Mouse (Mus musculus): ENCODE measurements around the gene Inha.

Gene Inha

DNA sequence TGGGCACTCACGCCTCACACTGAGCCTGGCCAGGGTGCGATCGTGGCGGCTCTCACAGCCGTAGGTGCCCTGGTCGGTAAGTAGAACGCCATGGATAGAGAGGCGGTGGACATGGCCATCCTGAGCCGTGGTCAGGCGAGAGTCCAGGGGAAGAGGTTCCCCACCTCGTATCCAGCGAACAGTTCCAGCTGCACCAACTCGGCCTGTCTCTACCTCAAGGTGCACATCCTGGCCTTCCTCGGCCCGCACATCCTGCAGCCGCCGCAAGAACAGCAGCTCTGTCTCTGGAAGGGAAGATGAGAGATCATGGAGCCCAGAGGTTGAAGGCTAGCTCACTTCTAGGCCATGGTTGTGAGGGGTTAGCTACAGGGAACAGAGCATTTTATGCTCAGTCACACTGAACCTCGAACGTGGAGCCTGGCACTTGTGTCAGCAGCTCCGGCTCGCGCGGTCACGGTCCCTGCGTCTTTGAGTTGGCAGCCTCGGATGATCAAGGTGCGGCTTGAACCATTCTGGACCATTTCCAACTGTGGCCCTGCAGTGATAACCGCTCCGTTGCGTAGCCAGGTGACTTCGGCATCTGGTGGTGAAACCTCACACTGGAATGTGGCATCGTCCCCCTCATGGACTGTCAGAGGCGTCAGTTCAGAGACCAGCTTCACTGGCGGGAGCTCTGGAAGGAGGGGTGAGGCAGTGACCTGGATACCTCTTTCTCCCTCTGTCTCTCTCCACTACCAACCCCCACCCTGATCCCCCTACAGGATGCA is 15.9 kb upstream of the Inha start:
- DNase-seq (ENCODE audit: low read depth, low spot score): no peak

DNA sequence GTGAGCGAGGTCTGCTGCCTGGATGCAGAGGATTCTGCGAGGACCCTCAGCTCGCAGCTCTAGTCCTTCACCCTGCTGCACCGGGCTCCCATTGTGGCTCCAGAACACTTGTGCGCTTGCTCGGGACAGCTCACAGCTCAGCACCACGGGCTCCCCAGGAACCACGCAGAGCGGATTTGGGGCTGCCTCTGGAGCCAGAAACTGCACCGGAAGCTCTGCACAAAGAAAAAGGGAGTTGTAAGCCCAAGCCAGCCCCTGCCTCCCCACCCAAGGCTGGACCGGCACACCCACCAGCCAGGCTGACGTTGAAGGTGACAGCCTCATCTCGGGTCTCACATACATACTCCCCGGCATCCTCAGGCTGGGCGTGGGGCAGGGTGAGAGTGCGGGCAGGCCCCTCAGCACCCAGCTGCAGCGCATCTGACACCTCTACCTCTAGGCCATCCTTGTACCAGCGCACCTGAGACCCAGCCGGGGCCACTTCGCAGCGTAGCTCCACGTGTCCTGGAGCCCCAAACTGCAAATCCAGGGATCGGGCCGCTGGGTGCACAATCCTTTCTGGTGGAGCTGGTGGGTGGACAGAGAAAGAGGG is 14.2 kb upstream of the Inha start:
- no peak for DNase-seq (ENCODE audit: low read depth, low spot score)

DNA sequence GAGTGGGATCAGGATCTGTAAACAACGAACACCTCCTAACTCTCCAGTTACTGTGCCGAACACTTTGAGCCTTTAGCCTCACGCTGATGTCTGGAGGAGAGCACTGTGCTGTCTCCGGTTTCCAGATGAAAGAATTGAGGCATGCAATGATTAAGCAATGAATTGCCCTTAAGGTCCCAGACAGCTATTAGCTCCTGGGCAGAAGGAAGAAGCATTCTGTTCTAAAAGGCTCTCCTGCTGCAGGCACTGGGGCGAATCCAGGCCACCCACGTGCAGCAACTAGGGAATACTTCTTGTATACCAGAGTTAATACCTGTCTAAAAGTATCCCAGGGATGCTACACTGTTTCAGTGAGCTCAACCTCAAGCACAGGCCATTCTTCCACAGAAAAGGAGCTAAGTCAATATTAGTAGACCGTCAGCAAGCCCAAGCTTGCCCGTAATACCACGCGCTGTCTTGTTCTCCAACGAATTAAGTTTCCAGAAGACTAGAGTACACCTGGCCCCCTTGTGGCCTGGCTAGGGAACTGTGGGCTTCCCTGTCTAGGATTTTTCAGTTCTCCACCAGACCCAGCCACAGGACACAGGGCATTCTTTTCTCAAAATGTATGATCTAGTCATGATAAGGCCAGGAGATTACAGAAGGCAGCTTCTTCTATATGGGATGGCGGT is 11.9 kb upstream of the Inha start:
- peak; percentile 56 for DNase-seq (ENCODE audit: low read depth, low spot score)

DNA sequence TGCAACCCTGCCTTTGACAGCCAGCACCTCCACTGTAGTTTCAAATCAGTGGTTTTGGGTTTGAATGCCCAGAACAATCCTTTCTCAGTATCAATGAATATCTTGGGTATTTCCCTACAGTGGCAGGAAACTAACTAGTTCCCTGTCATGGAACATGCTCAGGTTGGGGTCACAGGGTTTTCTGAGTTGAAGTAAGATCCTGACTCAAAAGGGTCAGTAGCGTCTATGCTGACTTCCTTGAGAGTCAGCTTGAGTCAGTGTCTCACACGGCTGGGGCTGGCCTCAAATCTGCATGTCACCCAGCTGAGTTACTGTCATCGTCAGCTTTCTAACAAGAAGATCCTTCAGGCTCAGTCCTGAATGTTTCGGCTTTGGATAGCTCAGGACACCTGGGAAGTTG is 8.0 kb upstream of the Inha start:
- no peak for DNase-seq (ENCODE audit: low read depth, low spot score)

DNA sequence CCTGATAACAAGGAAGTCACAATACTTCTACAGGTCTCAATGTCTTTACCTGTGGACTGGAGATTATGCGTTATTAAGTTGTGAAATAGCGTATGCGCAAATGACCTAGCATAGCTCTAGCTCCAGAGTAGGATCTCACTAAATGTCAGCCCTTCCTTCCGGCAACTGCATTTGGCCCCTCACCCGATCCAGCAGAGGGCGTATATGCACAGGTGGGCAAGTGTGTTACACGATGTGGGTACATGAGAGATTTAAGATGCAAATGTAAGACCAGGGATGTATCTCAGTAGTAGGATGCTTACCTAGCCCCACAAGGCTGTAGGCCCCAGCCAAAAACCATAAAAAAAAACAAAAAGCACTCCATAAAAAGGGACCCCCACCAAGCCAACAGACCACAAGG is 7.4 kb upstream of the Inha start:
- no peak for DNase-seq (ENCODE audit: low read depth, low spot score)

DNA sequence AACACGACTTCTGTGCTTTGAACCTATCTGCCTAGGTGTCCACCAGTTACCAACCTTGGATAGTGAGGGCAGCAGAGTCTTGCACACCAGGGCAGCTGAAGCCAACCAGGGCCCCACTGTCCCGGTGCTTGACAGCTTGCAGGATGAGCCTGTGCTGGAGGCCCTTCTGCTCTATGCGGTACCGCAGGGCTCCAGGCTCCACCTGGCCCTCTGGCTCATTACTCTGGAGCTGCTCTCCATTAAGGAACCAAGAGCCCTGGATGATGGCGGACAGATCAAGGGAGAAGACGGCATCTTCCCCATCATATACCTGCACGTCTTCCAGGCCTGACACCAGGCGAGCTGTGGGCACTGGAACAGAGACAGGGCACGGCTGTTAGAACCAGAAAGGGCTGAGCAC is 5.0 kb upstream of the Inha start:
- no peak for DNase-seq (ENCODE audit: low read depth, low spot score)

DNA sequence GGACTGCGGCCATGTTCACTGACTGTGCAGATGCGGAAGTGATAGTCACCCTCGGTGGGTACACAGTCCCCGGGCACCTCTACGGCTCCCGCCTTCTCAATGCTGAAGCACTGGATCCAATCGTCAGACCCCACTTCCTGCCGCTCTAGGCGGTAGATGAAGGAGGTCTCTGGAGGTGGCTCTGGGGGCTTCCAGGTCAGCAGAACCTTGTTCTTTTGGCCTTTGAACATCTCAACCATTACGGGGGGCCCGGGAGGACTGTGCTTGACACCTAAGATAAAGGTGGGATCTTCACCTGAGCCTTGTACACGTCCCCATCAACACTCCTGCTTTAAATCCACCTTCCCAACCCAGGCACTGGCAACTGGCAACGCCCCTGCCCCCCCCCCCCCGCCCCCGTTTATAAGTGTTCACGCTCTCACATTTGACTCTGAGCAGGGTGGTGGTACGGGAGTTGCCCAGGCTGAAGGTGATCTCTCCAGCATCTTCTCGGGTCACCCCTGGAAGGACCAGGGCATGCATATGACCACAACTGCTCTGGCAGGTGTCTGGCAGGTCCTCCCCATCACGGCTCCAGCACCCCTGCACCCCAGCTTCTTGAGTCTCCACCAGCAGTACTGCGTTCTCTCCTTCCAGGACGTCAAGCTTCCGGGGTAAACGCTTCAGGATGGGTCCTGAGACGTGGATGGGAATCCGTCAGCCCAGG is 3.8 kb upstream of the Inha start:
- DNase-seq (ENCODE audit: low read depth, low spot score): no peak

DNA sequence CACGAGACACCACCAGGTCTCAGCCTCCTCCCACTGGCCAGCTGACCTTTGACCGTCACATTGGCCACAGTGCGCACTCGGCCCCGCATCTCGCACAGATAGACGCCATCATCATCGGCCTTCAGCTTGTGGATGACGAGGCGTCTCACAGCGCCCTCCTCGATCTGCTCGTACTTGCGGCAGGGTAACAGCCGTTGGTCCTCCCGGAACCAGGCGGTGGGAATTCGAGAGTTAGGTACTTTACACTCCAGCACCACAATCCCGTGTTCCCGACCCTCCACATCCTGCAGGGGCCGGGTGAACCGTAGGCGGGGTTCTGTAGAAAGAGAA is 3.3 kb upstream of the Inha start:
- DNase-seq (ENCODE audit: low read depth, low spot score): no peak

DNA sequence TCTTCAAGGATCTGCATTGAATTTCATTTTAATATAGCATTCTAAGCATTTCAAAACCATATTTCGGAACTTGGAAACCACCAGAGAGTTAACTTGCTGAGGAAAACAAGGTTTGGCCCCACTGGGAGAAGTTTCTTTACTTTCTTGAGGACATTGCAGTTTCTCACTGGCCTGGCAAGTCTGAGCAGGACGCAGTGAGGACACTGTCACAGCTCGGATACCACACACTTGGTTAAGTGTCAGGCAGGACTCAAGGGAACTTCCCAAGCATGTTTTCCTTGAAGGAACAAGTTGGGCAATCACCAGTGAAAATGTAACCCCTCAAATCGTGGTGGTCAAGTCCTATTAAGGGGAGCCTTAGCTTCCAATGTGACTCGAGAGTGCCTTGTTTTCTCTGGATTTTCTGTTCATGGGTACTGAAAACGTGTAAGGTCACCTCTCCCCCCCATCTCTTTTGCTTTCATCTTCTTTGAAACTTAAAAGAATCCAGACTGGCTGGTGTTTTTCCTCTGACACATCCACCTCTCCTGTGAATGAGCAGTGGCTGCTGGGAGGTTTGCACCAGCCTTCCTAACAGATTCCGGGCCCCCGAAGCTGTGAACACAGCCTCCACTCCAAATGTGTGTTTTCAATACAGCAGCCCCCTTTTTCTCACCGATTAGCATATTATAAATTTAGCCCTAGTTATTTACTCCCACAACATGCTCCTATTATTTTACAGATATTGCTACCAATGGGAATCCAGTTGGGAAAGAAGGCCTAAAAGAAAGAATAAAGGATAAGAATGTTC is 2.4 kb upstream of the Inha start:
- DNase-seq (ENCODE audit: low read depth, low spot score): no peak

DNA sequence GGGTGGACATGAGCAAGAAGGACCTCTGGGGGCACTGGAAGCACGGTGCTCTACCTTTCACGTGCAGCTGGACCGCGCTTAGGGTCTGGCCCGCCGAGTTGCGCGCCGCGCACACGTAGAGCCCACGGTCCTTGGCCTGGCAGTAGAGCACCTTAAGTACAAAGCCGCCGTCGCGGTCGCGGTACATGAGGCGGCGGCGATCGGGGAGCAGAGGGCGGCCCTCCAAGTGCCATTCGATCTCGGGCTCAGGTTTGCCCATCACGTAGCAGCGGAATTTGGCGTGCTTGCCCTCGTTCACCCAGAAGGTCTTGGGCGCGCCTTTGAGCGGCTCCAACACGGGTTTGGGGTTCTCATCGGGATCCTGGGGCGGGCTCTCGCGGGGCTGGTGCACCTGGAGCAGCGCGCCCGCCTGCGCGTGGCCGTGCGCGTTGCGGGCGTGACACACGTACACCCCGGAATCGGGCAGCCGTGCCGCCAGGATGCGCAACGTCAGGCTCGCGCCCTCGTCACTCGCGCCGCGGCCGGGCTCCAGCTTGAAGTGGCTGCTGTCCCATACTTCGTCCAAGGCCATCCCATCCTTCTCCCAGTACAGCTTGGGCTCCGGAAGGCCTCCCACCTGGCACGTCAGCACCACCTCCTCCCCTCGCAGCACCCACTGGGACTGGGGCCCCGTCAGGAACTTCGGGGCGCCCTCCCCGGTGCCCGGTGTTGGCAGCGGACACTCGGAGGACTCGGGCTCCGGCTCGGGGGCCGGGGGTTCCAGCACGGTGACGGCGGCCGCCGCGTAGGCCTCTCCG is 1.5 kb upstream of the Inha start:
- DNase-seq (ENCODE audit: low read depth, low spot score): peak; percentile 59

DNA sequence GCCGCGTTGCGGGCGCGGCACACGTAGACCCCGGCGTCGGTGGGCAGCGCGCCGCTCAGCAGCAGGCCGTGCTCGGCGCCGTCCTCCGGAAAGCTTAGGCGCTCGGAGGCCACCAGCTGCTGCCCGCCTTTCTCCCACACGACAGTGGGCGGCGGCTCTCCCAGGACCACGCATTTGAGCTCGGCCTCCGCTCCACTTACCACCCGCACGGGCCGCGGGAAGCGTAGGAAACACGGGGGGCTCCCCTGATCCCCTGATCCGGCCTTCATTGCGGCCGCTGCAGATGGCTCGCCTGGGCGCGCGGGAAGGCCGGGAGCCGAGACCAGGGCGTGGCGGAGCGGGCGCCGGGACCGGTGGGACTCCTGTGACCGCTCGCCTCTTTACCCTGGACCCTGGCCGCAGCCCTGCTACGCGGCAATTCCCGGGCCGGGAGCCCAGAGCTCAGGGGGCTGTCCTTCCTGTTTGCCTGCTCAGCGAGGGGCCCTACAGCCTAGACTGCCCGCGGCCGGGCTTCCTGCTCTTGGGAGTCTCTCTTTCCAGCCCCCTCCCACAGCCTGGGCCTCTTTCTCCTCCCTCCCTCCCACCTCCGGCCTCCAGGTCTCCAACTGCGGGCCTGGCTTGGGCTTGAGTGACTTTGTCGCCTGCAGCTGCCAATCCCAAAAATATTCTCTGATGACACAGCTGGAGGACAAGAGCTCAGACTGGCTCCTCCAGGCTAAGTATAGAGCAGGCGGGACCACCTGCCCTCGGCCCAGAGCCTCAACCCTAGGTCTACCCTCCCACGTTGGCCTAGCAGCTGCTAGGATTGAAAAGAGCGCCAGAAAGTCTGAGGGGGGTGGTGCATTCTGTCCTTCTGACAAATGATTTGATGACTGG is 683 bp upstream of the Inha start, which contains the start of gene Obsl1:
Gene Obsl1, minus strand, starts transcription at position 497 of the 876 bp plus-strand sequence.
- DNase-seq (ENCODE audit: low read depth, low spot score): peak; percentile 83

DNA sequence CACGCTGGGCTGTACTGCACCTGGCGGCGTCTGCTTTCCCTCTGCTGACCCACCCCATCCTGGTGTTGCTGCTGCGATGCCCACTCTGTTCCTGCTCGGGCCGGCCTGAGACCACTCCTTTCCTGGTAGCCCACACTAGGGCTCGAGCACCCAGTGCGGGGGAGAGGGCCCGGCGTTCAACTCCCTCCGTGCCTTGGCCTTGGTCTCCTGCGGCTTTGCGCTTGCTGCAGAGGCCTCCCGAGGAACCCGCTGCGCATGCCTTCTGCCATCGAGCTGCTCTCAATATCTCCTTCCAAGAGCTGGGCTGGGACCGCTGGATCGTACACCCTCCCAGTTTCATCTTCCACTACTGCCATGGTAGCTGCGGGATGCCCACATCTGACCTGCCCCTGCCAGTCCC is 2.7 kb downstream of the Inha start:
- DNase-seq (ENCODE audit: low read depth, low spot score): no peak

DNA sequence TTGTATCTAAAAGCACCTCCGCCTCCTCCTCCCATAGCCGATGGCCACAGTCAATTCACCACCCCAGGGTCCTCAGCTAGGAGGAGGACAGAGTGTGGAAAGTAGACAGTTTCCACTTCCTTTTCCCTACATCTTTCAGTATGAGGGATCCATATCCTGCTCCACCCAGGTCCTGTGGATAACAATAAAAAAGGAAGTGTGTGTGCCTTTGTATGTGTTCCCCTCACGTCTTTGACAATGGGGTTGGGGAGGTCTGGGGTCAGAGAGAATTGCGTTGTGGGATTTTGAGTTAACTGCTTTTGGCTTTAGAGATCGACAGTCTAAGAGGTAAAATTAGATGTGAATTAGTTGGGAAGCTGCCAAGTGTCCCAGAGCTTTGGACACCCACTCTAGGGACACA is 3.3 kb downstream of the Inha start:
- DNase-seq (ENCODE audit: low read depth, low spot score): no peak

DNA sequence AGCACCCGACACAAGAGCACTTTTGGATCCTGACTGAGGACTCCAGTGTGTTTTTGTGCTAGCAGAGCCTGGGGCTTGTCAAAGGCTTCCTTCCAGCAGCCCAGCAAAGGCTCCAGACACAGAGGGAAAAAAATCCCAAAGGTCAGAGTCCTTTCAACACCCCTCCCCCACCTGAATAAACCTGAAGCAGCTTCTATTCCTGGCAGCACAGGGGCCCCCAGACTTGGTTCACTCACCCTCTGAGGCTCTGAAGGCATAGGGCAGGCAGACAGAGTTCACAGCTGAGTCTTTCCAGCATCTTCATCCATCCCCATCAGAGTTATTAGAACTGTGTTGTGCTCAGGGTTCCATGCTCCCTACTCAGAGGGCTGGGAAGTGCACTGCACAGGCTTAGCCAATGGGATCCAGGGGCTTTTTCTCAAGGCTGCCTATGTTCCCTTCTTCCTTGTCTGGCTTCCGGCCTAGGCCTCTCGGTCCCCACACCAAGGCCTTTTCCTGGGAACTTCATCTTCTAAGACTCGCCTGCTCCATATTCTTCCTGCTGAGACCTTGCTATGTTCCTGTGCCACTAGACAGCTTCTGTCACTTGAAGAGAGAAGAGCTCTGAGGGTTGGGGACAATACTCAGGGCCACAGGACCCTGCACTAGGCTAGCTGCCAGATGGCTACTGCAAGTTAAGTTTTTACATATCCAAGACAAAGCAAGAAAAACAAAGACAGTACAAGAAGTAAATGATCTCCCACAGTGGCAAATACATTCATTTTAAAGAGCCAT is 4.7 kb downstream of the Inha start:
- no peak for DNase-seq (ENCODE audit: low read depth, low spot score)

DNA sequence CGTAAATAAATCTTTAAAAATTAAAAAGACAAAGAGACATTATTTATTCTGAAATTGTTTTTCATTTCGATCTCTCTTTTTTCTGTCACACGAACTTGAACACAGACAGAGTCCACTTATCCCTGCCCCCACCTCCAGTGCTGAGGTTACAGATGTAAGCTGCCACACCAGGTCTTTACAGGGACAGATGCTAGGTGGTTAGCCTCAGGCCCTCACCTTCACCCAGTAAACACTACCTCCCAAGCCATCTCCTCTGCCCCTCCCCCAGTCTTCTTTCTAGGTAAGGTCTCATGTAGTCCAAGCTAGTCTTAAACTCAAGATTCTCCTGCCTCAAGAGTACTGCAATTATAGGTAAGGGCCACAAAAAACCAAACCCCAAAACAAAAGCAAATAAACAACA is 5.7 kb downstream of the Inha start:
- DNase-seq (ENCODE audit: low read depth, low spot score): no peak

DNA sequence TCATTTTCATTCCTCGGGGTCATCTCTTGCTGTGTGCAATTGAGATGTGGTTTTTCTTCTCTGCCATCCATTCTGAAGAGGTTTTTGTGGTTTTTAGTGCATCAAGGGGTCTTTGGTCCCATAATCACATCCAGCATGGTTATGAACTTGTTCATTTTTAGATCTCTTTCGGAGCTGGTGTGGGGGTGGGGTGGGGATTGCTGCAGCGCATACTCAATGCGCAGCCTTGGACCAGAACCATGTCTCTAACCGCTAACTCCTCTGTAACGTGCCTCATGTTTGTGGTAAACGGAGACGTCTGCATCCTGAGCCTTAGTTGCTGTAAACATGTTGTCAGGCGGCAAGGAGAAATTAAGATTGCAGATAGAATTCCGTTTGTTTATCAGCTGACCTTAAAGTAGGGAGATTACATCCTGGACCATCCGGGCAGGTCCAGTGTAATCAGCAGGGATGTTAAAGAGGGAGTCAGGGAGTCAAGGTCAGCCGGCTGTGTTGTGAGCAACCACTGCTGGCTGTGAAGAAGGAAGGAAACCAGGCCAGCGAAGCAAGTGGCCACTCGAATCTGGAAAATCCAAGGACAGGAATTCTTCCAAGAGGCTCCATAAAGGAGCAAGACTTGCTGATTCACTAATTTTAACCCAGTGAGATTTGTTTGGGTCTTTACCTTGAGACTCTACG is 10.0 kb downstream of the Inha start:
- DNase-seq (ENCODE audit: low read depth, low spot score): no peak

DNA sequence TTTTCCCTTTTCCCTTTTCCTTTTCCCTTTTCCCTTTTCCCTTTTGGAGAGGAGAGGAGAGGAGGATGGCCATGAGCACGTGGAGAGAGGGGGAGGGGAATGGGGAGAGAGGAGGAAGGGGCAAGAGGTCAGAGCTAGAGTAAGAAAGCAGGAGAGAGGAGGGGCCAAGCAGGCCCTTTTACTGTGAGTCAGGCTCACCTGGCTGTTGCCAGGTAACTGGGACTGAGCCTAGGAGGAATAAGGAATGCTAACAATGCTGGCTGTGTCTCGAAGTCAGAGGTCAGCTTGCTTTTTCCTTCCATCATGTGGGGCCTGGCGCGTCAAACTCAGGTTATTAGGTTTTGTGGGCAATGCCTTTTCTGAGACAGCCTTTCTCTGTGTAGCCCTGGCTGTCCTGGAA is 11.1 kb downstream of the Inha start:
- DNase-seq (ENCODE audit: low read depth, low spot score): peak; percentile 43

DNA sequence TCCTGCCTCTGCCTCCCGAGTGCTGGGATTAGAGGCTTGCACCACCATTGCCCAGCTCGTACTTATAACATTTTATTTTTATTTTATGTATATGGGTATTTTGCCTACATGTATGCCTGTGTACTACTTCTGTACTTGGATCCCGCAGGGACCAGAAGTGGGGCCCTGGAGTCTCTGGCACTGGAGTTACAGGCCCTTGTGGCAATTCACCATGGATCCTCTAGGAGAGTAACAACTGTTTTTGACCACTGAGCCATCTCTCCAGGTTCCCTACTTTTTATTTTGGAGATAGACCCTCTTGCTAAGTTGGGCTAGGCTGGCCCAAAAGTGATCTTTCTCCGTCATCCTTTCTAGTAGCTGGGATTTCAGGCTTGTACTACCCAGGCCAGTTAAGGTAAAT is 11.6 kb downstream of the Inha start:
- DNase-seq (ENCODE audit: low read depth, low spot score): no peak

DNA sequence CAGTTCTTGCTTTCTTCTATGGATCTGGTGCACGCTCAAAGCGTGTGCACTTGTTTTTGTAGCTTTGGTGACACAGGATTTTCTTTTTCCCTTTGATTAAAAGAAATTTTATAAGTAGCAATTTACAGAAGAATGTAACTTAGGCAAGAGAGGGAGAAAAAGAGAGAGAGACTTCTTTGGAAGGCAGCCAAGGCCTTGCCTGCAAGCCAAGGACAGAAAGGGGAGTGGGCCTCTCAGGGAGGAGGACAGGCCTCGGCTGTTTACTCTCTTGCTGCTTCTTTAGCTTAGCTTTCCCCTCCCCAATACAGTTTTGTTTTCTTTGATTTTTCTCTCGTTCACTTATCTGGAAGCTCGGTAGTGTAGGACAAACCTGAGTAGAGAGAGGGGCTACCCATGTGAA is 12.7 kb downstream of the Inha start:
- DNase-seq (ENCODE audit: low read depth, low spot score): no peak
